Mouse (Mus musculus): ENCODE results near the gene Ccdc155.
A peak's percentile ranks its signal among the peaks of the same experiment; 100 is the strongest.

Gene Ccdc155

DNA sequence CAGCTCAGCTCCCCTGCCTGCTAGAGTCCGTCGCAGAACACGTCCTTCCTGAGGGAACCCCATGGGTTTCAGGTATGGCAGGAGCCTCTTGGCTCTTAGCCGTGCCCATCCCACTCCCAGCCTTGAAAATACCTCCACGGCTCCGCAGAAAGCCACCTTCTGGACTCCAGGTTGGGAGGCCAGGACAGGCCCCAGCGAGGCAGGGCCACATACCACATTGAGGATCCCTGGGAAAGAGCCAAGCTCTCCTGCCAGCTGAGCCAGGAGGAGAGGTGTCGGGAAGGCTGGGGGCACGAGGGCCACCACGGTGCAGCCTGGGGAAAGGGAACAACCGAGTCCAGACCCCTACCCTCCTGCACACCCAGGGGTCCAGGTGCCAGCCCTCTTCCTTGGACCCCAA lies 57.4 kb downstream of the Ccdc155 start:
- no peak for DNase-seq (ENCODE audit: low read depth, low spot score)

DNA sequence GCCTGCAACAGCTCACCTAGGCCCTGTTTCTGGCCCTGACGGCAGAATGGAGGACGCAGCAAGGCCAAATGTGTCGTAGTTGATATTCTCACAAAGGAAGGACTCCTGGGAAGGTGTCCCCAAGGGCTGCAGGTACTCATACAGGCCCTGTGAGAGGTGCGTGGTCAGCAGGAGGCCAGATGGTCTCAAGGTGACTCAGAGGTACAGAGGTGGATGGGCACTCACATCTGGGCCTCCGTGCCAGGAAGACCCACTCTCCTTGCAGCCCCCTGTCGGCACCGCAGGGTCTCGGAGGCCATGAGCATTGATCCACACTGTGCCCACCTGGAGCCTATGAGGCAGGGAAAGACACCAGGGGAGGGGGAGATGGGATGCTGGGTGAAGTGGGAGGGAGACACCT lies 59.2 kb downstream of the Ccdc155 start:
- DNase-seq (ENCODE audit: low read depth, low spot score), result no peak

DNA sequence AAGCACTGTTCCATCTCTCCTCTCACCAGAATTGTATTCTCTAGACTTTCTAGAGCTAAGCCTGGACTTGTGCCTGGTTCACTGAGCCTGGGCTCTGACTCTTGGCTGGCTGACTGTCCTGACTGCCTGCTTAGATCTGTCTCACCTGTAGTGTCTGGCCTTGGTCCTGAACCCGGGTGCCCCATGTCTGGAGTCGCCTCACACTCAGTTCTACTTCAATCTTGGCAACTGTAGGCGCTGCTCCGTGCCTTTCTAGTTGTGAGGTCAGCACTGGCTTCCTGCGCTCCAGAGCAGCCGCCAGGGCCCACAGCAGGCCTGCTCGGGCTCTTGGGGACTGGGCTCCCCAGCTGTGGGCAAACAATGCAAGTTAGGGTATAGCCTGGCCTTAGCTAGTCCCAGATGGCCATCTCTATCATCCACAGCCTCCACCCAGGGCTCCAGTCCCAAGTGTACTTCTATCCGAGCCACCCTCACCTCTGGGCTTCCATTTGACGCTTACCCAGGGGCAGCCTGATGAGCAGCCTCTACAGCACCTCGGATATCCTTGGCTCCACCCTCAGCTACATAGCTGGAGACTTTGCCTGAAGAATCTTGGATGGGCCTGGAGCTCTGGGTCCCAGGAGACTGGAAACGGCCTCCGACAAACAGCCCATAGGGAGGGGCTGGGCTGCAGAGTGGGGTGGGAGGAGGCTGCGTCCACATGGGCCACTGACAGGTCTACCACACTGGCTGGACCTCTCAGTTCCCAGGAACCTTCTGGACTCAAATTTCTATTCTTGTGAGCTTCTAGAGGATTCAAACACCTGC lies 60.1 kb downstream of the Ccdc155 start:
- no peak for DNase-seq (ENCODE audit: low read depth, low spot score)

DNA sequence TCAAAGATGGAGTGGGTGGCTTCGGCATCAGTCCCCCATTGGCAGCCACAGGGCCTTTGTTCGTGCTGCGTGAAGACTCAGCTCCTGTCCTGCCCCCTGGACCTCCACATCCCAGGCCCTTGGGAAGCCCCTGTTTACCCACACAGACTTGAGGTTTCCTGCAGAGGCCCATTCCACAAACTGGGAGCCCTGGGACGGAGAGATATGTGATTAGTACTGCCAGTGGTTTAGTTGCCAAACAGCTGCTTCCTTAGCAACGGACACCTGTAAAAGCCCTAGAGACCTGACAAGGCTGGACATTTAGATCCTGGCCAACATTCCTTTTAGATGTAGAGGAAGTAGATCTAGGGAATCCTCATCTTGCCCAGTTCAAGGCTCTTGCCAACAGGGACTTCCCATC lies 62.8 kb downstream of the Ccdc155 start:
- no peak for DNase-seq (ENCODE audit: low read depth, low spot score)

DNA sequence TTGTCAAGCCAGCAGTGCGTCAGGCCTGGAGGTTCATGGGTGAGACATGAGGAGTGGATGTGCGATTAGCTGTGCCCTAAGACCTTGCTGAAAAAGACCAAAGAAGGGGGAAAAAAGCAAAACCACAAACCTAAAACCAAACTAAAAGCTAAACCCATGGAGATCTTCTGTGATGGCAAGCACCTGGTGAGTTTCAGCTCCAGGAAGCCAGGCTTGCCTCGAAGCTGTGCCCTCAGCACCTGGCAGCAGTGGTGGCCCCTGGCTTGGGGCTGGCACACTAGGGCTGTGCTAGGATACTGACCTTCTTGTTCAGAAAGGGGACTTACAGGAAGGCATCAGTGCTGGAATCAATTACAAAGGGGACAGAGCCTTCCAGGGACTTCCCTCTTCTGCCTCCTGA lies 63.4 kb downstream of the Ccdc155 start:
- DNase-seq (ENCODE audit: low read depth, low spot score), result no peak

DNA sequence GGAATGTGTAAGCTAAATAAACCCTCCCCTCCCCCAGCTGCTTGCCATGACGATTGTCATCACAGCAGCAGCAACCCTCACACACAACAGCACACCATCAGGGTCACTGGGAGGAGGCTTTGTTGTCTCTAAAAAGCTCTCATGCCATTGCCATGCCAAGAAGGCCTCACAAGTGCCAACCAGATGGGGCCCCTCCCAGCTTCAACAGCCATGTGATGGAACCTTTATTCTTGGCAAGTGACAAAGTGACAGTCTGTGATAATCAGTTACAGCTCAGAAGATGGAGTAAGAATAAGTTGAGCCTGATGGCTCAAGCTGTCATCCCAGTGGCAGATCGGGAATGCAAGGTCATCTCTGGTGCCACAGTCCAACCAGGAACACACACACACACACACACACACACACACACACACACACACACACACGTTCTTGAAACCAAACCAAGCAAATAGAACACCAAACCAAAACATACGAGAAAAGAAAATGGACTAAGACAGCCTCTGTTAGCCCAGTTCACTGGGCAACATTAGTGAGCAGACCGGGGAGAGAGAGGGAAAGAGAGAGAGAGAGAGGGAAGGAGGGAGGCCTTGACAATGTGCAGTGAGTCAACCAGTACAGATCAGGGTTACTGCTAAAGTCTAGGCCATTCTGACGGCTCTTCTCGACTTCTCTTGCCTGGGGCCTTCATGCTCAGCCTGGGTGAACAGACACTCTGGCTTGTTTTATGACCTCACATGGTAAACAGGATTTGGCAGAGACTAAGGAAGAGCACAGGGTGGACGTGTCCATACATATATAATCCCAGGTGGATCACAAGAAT lies 64.6 kb downstream of the Ccdc155 start:
- DNase-seq (ENCODE audit: low read depth, low spot score), result no peak

DNA sequence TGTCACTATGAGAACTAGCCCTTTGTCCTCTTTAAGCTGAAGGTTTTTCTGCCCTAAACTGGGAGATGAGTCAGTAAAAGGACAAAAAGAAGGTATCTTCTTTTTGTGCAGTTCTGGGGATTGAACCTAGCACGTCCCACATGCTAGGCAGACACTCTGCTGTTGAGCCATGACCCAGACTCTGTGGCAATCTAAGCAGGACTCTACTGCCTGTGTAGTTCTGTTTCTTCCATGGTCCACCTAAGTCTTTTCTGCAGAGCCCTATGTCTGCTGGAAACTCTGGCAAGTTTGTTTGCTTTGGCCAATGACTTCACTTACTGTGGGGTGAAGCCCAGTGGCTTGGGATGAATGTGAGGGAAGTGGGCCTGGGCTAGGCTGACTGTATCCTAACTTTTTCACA lies 66.3 kb downstream of the Ccdc155 start:
- DNase-seq (ENCODE audit: low read depth, low spot score), result no peak

DNA sequence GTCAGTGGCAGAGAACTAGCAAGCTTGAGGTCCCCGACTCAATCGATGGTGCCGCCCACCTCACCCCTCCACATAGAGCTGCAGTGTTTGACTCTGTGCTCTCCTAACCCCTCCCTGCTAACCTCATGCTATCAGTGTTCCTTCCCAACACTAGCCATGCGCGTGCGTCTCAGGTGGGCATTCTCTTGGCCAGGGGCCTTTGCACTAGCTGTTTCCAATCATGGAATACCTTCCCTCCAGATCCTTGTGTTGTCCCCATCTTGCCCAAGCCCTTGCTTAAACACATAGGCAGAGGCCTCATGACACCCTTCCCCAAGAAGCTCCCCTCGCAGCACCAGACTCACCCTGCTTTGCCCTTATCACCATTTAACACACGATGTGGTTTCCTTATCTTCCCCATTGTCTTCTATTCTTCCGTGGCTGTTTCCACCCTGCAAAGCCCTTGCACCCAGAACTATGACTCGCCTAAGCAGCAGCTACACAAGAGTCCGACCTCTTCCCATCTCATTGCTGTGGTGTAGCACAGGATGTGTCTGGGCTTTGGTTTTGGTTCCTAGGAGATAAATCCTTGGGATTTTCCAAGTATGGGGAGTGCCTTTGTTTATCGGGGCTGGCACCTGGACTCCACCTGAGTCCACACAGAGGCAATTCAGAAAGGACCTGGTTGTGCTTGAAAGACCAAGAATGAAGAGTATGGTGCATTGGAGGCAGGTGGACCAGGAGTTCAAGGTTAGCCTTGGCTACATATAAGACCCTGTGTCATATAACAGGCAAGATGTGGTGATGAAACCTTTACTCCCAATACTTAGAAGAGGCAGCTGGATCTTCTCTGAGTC lies 67.3 kb downstream of the Ccdc155 start:
- no peak for DNase-seq (ENCODE audit: low read depth, low spot score)

DNA sequence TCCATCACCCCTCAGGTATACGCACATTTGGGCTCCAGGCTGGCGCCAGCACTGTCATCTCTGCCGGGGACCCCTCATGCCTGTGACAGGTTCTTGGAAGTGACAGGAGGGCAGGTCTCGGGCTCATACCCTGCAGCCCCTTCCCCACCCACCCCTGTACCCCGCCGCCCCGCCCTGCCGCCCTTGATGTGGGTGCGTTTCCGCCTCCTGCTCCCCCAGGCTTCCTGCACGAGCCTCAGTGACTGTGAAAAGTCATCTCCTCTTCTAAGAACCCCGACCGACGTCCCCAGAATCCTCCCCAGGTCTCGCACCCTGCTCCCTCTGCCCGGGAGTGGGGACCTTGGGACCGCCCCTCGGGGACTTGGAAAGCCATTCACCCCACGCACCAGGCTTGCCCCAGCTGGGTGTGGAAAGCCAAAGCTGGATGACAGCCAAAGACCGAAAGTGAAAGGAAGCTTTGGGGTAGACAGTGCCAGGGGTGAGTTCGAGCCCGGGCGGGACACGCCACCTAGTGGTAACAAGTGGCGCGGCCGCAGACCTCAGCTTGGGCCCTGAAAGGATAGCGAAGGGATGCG lies 68.6 kb downstream of the Ccdc155 start, which contains the start of the genes Gm45713 and Flt3l:
Gene Gm45713, minus strand, starts transcription at position 239 of the 575 bp plus-strand sequence.
Gene Flt3l, minus strand, starts transcription at position 440 of the 575 bp plus-strand sequence.
- peak; percentile 78 for DNase-seq (ENCODE audit: low read depth, low spot score)

DNA sequence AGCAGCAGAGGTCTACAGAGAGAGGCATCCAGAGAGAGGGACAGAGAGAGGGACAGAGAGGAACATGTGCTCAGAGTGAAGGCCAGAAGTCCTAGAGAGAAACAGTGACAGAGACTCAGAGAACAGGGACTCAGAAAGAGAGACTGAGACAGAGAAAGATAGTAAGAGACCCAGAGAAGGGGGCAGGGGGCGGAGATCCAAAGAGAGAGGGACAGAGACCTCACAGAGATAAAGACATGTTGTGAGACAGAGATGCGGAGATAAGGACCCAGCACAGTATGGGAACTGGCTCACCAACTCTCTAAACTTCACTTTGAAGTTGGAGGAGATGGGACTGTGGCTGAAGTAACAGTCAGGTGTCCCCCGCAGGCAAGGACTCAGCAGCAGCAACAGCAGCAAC lies 69.3 kb downstream of the Ccdc155 start:
- DNase-seq (ENCODE audit: low read depth, low spot score), result no peak

DNA sequence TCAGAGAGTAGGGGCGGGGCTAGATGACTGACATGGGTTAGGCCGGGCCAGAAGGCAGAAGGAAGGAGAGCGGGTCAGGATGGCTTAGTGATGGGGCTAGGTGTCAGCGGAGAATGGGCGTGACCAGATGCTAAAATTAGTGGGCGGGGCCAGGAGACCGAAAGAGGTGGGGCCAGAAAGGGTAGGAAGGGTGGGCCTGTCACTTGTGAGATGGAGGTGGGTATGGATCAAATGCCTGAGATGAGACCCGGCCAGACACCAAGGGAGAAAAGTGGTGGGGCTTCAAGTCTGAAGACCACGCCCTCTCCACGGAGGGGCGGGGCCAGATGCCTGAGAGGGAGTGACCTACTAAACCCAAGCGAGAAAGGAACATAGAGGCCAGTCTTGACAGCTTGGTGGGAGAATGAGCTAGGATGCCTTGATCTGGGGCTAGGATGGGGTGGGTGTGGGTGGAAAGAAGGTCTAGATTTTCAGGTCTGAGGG lies 70.1 kb downstream of the Ccdc155 start:
- DNase-seq (ENCODE audit: low read depth, low spot score), result peak; percentile 98
